Mouse (Mus musculus) olfactory bulb, adult 2 months (tissue): ENCODE results near the gene Clec2g.

ENCODE experiments used
- CTCF ChIP-seq: fragments of 200-500 bp; IDR thresholded peaks from 2 replicates; pipeline ENCODE4 v1.5.1; 2012; ENCODE audit warnings: low read depth, mild to moderate bottlenecking, low read length, moderate library complexity; ENCODE audit not compliant: insufficient read depth
- POLR2A ChIP-seq: fragments of 200-500 bp; IDR thresholded peaks from 2 replicates; pipeline ENCODE4 v1.6.1; 2012; ENCODE audit warnings: mild to moderate bottlenecking, low read depth, low read length, moderate library complexity; ENCODE audit not compliant: insufficient read depth

- TF ChIP-seq CTCF (no peak), POLR2A (no peak)
Observed at GRCm38 (mm10) chr6:128993221-128993620, 59.0 kb downstream of the Clec2g start.
